Mouse (Mus musculus) heart, postnatal 14 days (tissue): ENCODE measurements around the gene Junb. TPM values are rescaled to one million over a fixed set of nuclear protein-coding genes. Genes with fewer than 3 reads are reported as not detected.

ENCODE experiments used
- microRNA-seq, 2 experiments: library from miRNA; unstranded; fragments of <30 nt; microRNA quantifications; one replicate each; pipeline ENCODE4 v1.2.0; 2021 to 2022
- total RNA-seq, 2 experiments: library from RNA; stranded (reverse); gene quantifications; 2 replicates each; pipeline ENCODE4 v1.2.3; 2021

The Junb gene
- total RNA-seq, 2 experiments from 2014 or later = 11.2 to 13.9 TPM

Small RNAs within 50 kb of the gene (microRNA-seq; reads per million reads assigned to microRNA genes)
- gene Gm24197 = 0 to 6.4 reads per million in 2 experiments

Other genes starting within 250 kb of the Junb start
- 100 to 1,000 TPM; 276 to 280 TPM for gene Nfix, start 178.4 kb downstream of the Junb start, total RNA-seq
- gene Dand5, start 155.9 kb downstream of the Junb start, total RNA-seq = 1 to 10 TPM; 6.1 to 6.4 TPM
- 10 to 100 TPM; 23.0 to 25.0 TPM for gene Gadd45gip1, start 147.2 kb downstream of the Junb start, total RNA-seq
- gene Rad23a, start 138.1 kb downstream of the Junb start, total RNA-seq = 10 to 100 TPM; 78.9 to 79.9 TPM
- gene Calr, start 131.8 kb downstream of the Junb start, total RNA-seq = 100 to 1,000 TPM; 262 to 331 TPM
- gene Farsa, start 121.7 kb downstream of the Junb start, total RNA-seq = 10 to 100 TPM; 23.7 to 27.8 TPM
- gene Syce2, start 106.6 kb downstream of the Junb start, total RNA-seq = 1 to 10 TPM; 2.2 to 3.7 TPM
- 10 to 100 TPM; 41.4 to 42.0 TPM for gene Gcdh, start 84.8 kb downstream of the Junb start, total RNA-seq
- gene Klf1, start 76.8 kb downstream of the Junb start, total RNA-seq = not detected
- 1 to 10 TPM; 5.9 to 7.3 TPM for gene Dnase2a, start 70.2 kb downstream of the Junb start, total RNA-seq
- not detected for gene Mast1, start 41.4 kb downstream of the Junb start, total RNA-seq
- gene Rtbdn, start 31.7 kb downstream of the Junb start, total RNA-seq = not detected
- 1 to 10 TPM; 1.1 to 2.7 TPM for gene Gm49661, start 9.3 kb downstream of the Junb start, total RNA-seq
- 100 to 1,000 TPM; 627 to 727 TPM for gene Prdx2, start 9.1 kb downstream of the Junb start, total RNA-seq
- gene Rnaseh2a, start 9.0 kb downstream of the Junb start, total RNA-seq = 10 to 100 TPM; 39.7 to 50.7 TPM
- gene Hook2, start 11.9 kb upstream of the Junb start, total RNA-seq = 1 to 10 TPM; 1.6 to 2.0 TPM
- not detected for gene Best2, start 35.8 kb upstream of the Junb start, total RNA-seq
- gene Asna1, start 46.6 kb upstream of the Junb start, total RNA-seq = 10 to 100 TPM; 65.7 to 67.1 TPM
- 10 to 100 TPM; 90.8 to 99.1 TPM for gene Trir, start 48.1 kb upstream of the Junb start, total RNA-seq
- 10 to 100 TPM; 28.0 to 42.2 TPM for gene Tnpo2, start 58.2 kb upstream of the Junb start, total RNA-seq
- gene Fbxw9, start 81.3 kb upstream of the Junb start, total RNA-seq = 1 to 10 TPM; 6.8 to 9.1 TPM
- not detected for gene Gm5741, start 89.3 kb upstream of the Junb start, total RNA-seq
- gene Dhps, start 93.0 kb upstream of the Junb start, total RNA-seq = 10 to 100 TPM; 23.5 to 27.8 TPM
- 10 to 100 TPM; 37.0 to 40.2 TPM for gene Wdr83os, start 102.0 kb upstream of the Junb start, total RNA-seq
- gene Wdr83, start 102.6 kb upstream of the Junb start, total RNA-seq = 10 to 100 TPM; 27.2 to 27.6 TPM
- gene Man2b1, start 104.6 kb upstream of the Junb start, total RNA-seq = 10 to 100 TPM; 30.4 to 37.8 TPM
- 1 to 10 TPM; 2.0 to 2.5 TPM for gene Zfp791, start 144.4 kb upstream of the Junb start, total RNA-seq
- not detected for gene Cks1brt, start 173.2 kb upstream of the Junb start, total RNA-seq
- not detected for gene Olfr371, start 247.3 kb upstream of the Junb start, total RNA-seq